Mouse (Mus musculus): ENCODE data around the gene Pcyt1a. TPM values are rescaled to one million over a fixed set of nuclear protein-coding genes. Genes with fewer than 3 reads are reported as not detected.

Pcyt1a gene
- total RNA-seq, 2 experiments from 2014 or later: 32.6 to 33.7 TPM

GRCm38 (mm10) chr16:32511827-32512490 lies 81.2 kb downstream of the Pcyt1a start:
- no peak overlapping the region for H3K4me3 ChIP-seq
- no peak for DNase-seq (ENCODE audit: low spot score in 2 of 2)
- H3K27ac ChIP-seq: peak overlapping the region; percentile 66
- TF ChIP-seq CTCF (conservative IDR thresholded peaks at IDR 0.05): no peak

DNA sequence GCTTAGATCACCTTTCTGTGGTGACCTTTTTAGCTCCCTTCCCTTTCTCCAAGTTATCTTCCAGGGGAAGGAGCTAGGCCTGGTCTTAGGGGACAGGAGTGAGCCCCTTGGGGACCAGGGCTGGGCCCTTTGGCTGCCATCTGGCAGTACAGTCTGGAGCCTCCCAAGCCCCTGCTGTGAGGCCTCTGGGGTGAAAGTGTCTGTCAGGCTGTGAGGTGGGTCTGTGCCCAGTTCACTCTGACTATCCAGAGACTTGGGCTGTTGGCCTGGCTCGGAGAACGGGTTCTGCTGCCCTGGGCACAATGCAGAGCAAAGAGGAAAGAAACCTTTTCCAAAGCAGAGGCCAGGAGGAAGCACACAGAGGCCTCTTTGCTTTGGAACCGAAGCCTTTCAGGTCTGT lies 82.2 kb downstream of the Pcyt1a start:
- DNase-seq (ENCODE audit: low spot score in 2 of 2): no peak
- H3K4me3 ChIP-seq: no peak overlapping the region
- peak overlapping the region; percentile 66 for H3K27ac ChIP-seq
- no peak for TF ChIP-seq CTCF (conservative IDR thresholded peaks at IDR 0.05)

DNA sequence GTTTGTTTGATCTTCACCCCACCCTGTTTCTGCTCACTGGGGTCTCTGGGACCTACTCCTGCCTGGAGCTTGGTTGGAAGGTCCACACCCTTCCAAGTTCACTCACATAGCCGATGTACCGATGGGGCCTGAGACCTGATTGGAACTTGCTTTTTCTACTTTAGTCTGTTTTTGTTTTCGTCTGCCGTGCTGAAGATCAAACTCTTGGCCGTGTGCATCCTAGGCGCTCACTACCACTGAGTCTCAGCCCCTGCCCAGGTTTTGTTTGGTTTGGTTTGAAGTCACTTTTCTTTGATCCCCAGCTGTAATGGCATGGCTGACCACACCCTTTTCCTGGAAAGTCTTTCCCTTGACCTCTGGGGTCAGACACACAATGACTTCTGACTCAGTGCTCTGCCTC lies 82.7 kb downstream of the Pcyt1a start:
- Histone ChIP-seq H3K4me3 (no peak overlapping the region), H3K27ac (peak overlapping the region; percentile 66; the same call in 1 of the 2 replicates)
- no peak for DNase-seq (ENCODE audit: low spot score in 2 of 2)
- no peak for TF ChIP-seq CTCF (conservative IDR thresholded peaks at IDR 0.05)

GRCm38 (mm10) chr16:32513948-32514347 lies 83.2 kb downstream of the Pcyt1a start:
- TF ChIP-seq CTCF (conservative IDR thresholded peaks at IDR 0.05): no peak
- Histone ChIP-seq H3K4me3 (no peak overlapping the region), H3K27ac (peak overlapping the region; percentile 54; the same call in 1 of the 2 replicates)
- no peak for DNase-seq (ENCODE audit: low spot score in 2 of 2)

GRCm38 (mm10) chr16:32516006-32516962 lies 85.6 kb downstream of the Pcyt1a start:
- peak overlapping the region; percentile 94 for H3K27ac ChIP-seq
- peak overlapping the region; percentile 44 for H3K4me3 ChIP-seq
- no peak for TF ChIP-seq CTCF (conservative IDR thresholded peaks at IDR 0.05)
- peak; percentile 72 to 88 for DNase-seq (ENCODE audit: low spot score in 2 of 2)

DNA sequence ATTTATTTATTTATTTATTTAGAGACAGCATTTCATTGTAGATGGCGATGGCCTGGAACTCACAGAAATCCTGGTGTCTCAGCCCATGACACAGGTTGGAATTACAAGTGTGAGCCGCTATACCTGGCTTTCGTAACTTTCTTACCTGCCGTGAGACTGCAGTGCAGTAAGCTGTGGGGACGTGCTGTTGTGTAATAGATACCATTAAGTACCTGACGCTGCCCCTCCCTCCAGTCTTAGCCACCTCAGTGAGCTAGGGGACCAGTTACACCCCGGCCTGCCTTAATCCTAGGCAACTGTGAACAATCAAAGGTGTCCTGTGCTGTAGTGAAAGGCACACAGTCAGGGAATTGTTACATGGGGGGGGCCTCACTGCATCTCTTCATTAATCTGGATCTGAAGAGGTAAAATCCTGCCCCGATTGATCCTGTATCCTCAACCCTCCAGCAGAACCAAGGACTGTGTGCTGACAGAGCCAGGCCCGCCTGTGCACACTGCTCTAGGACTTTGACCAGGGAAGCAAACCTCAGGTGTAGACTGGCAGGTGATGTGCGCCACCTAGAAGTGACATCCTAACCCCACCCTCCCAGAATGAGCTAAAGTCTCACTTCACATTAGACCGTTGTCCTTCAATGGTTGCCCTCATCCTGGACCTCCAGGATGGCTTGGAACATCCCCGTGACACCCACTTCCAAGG lies 87.2 kb downstream of the Pcyt1a start:
- TF ChIP-seq CTCF (conservative IDR thresholded peaks at IDR 0.05): no peak
- Histone ChIP-seq H3K4me3 (no peak overlapping the region), H3K27ac (no peak overlapping the region)
- DNase-seq (ENCODE audit: low spot score in 2 of 2): no peak

- no peak overlapping the region for H3K4me3 ChIP-seq
- H3K27ac ChIP-seq: peak overlapping the region; percentile 62; the same call in 1 of the 2 replicates
- no peak for DNase-seq (ENCODE audit: low spot score in 2 of 2)
- TF ChIP-seq CTCF (conservative IDR thresholded peaks at IDR 0.05): no peak
Observed at GRCm38 (mm10) chr16:32519656-32520371, 89.1 kb downstream of the Pcyt1a start.

DNA sequence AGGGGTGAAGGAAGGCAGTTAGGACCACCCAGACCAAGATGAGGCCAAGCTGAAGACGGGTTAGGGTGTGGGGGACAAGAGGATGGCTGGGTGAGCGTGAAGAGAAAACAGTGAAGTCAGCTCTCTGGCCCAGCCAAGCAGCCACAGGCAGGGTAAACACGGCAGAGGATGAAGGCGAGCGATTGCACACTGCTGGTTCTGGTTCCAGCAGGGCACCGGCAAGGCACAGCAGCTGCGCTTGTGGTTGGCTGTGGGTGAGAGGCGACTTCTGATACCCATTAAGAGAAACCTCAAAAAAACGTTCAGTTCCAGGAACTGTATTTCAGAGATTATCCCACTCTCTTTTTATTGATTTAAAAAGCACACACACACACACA lies 89.6 kb downstream of the Pcyt1a start:
- DNase-seq (ENCODE audit: low spot score in 2 of 2): no peak
- peak overlapping the region; percentile 62; the same call in 1 of the 2 replicates for H3K27ac ChIP-seq
- H3K4me3 ChIP-seq: no peak overlapping the region
- TF ChIP-seq CTCF (conservative IDR thresholded peaks at IDR 0.05): no peak

DNA sequence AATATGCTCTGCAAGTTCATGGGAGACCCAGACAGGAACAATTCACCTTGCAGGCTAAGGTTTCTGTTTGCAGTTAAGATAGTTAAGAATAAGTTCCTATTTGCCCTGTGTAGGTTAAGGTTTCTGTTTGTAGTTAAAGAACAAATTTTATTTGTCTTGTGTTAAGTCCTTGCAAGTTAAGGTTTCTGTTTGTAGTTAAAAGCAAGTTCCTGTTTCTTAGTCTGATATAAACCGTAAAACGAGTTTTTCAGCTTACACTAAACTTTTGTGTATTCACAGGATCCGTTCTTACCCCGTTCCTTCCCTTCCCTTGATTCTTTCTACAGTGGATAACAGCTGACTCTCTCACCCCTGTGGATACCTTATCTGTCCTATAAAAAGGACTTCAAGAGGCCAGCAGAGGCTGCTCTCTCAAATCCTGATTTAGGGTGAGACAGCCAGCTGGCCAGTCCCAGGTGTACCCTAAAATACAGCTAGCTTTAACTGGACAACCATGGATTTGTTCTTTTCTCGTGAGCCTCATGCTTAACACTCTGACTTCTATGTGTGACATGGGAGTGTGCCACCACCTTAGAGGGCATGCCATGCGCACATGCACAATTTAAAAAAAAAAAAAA lies 92.0 kb downstream of the Pcyt1a start:
- Histone ChIP-seq H3K4me3 (no peak overlapping the region), H3K27ac (no peak overlapping the region)
- DNase-seq (ENCODE audit: low spot score in 2 of 2): no peak
- no peak for TF ChIP-seq CTCF (conservative IDR thresholded peaks at IDR 0.05)

DNA sequence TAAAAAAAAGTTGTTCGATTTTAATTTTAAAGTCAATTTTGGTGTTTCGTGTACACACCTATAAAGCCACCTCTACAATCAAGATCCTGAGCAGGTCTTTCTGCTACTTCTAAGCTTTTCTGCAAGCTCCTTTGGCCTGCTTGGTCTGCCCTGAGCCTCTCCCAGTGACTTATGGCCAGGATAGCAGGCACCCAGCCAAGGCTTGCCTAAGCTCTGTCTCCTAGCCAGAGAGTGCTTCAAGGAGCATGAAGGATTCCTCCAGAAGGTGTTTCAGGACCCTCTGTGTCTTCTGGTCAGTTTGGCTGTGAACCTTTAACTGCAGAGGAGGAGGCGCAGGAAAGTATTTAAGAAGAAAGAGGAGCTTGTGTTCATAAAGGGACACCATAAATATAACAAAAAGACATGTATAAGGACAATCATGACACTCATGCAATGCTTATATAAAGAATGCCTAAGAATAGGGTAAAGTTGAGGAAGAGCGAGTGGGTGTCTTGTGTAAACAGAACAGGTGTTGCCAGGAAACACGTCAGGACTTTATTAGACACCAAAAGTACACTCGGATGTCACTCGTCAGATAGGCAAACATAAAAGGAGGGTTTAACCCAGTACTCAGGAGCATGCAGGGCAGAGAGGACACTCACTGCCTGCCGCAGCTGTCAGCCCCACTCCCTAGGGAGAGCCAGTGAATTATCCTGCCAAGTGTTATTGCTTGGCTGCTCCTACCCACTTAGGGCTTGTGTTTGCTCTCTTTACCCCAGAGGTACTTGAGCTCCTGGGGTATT lies 92.9 kb downstream of the Pcyt1a start:
- no peak for TF ChIP-seq CTCF (conservative IDR thresholded peaks at IDR 0.05)
- Histone ChIP-seq H3K27ac (peak overlapping the region; percentile 32; the same call in 1 of the 2 replicates), H3K4me3 (no peak overlapping the region)
- DNase-seq (ENCODE audit: low spot score in 2 of 2): no peak

DNA sequence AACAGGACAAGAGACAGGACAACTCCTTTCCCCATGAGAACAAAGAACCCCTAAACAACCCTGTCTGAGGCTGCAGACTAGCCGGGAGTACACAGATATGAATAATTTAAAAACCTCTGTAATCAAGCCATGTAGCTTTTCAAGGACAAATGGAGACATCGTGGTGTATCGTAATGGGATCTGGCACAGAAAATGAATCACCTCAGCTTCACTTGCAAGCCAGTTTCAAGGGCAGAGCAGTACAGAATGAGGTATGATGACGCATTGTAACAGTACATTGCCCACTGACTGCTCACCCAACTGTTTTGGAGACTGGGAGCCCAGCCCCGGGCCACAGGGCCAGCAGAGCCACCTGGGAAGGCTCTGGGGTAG lies 93.5 kb downstream of the Pcyt1a start:
- TF ChIP-seq CTCF (conservative IDR thresholded peaks at IDR 0.05): no peak
- H3K27ac ChIP-seq: peak overlapping the region; percentile 32; the same call in 1 of the 2 replicates

More for the DNA sequence above, 93.5 kb downstream of the Pcyt1a start:
- no peak for DNase-seq (ENCODE audit: low spot score in 2 of 2)
- no peak overlapping the region for H3K4me3 ChIP-seq

Other genes starting within 250 kb of the Pcyt1a start
- gene Fbxo45, start 183.8 kb upstream of the Pcyt1a start, total RNA-seq (2021): 10 to 100 TPM; 46.4 to 47.8 TPM
- 10 to 100 TPM; 11.8 to 13.0 TPM for gene Wdr53, start 183.7 kb upstream of the Pcyt1a start, total RNA-seq (2021)
- gene Smco1, start 159.5 kb upstream of the Pcyt1a start, total RNA-seq (2021): not detected
- gene Rnf168, start 153.5 kb upstream of the Pcyt1a start, total RNA-seq (2021): 10 to 100 TPM; 26.5 to 27.1 TPM
- gene Ubxn7, start 98.7 kb upstream of the Pcyt1a start, total RNA-seq (2021): 10 to 100 TPM; 47.7 to 50.4 TPM
- not detected for gene Tm4sf19, start 30.4 kb upstream of the Pcyt1a start, total RNA-seq (2021)
- 10 to 100 TPM; 11.8 to 14.3 TPM for gene Tctex1d2, start 11.2 kb upstream of the Pcyt1a start, total RNA-seq (2021)
- not detected for gene Slc51a, start 57.0 kb downstream of the Pcyt1a start, total RNA-seq (2021)
- gene Zdhhc19, start 65.3 kb downstream of the Pcyt1a start, total RNA-seq (2021): not detected
- gene Tfrc, start 178.0 kb downstream of the Pcyt1a start, total RNA-seq (2021): 10 to 100 TPM; 70.3 to 72.3 TPM
- gene Tnk2, start 213.0 kb downstream of the Pcyt1a start, total RNA-seq (2021): 100 to 1,000 TPM; 210 to 212 TPM

All from layer of hippocampus, adult 2 months (tissue).